Comparison of ENCODE assay signal across 8 mouse cellular contexts in genomic region chr17:73882194-73882593, GRCm38 (mm10).
DNase-seq lines count a peak whose midpoint lies in the region; ATAC-seq and TF ChIP-seq lines count a peak whose summit lies in the region.

No protein-coding gene starts in this region.

- H3K9me3 ChIP-seq in E14TG2a.4 (ENCODE audit: low read length): no peaks in the 10 kb centered on the region
- no peaks in the 10 kb centered on the region for H3K9me3 ChIP-seq in forebrain, embryonic 13.5 days (replicated peaks)
- no peaks in the 10 kb centered on the region for H3K9me3 ChIP-seq in heart, postnatal 0 days (replicated peaks; ENCODE audit: control insufficient read depth, low read length)
- H3K9me3 ChIP-seq in liver, embryonic 16.5 days (replicated peaks; ENCODE audit: control insufficient read depth, low read length): no peaks in the 10 kb centered on the region
- H3K9me3 ChIP-seq in neural tube, embryonic 15.5 days (replicated peaks): no peaks in the 10 kb centered on the region

- no peaks in the 10 kb centered on the region for H3K36me3 ChIP-seq in E14TG2a.4 (ENCODE audit: insufficient read depth, low read length)
- H3K36me3 ChIP-seq in forebrain, embryonic 13.5 days (ENCODE audit: poor library complexity, severe bottlenecking): no peaks in the 10 kb centered on the region
- no peaks in the 10 kb centered on the region for H3K36me3 ChIP-seq in heart, postnatal 0 days (replicated peaks; ENCODE audit: control insufficient read depth, insufficient read depth, low read length)
- H3K36me3 ChIP-seq in liver, embryonic 16.5 days (ENCODE audit: control insufficient read depth, insufficient read depth): no peaks in the 10 kb centered on the region
- H3K36me3 ChIP-seq in neural tube, embryonic 15.5 days: no peaks in the 10 kb centered on the region

- no peak for TF ChIP-seq EP300 in heart, postnatal 0 days (IDR thresholded peaks at IDR 0.05; ENCODE audit: low read depth)

- peak; percentile 61 for TF ChIP-seq CTCF in E14TG2a.4 (conservative IDR thresholded peaks at IDR 0.05; ENCODE audit: low read length)
- TF ChIP-seq CTCF in heart, postnatal 0 days (IDR thresholded peaks at IDR 0.05; ENCODE audit: low read depth): peak; percentile 93

- no peak overlapping the region for H3K4me2 ChIP-seq in forebrain, embryonic 13.5 days
- H3K4me2 ChIP-seq in heart, postnatal 0 days (ENCODE audit: low read depth, low read length): no peak overlapping the region
- no peak overlapping the region for H3K4me2 ChIP-seq in liver, embryonic 16.5 days (ENCODE audit: low read depth, low read length)
- no peak overlapping the region for H3K4me2 ChIP-seq in neural tube, embryonic 15.5 days

- peak; percentile 74 for DNase-seq in c-Kit-positive CD71-negative TER-119-negative erythroid progenitor cells, embryonic 14.5 days (ENCODE audit: low read depth)
- DNase-seq in heart, postnatal 0 days (ENCODE audit: low spot score): peak; percentile 65
- DNase-seq in kidney, postnatal 25 days: peak; percentile 82 to 83
- peak; percentile 54 for DNase-seq in testis, postnatal 14 days (ENCODE audit: low spot score)

- no peak overlapping the region for H3K4me3 ChIP-seq in E14TG2a.4 (replicated peaks; ENCODE audit: low read length)
- H3K4me3 ChIP-seq in forebrain, embryonic 13.5 days: no peak overlapping the region
- H3K4me3 ChIP-seq in heart, postnatal 0 days (ENCODE audit: low read depth, low read length): no peak overlapping the region
- no peak overlapping the region for H3K4me3 ChIP-seq in liver, embryonic 16.5 days (ENCODE audit: low read depth, low read length)
- no peak overlapping the region for H3K4me3 ChIP-seq in neural tube, embryonic 15.5 days (replicated peaks)

- peak; percentile 86 for ATAC-seq in forebrain, embryonic 13.5 days
- peak; percentile 73 for ATAC-seq in heart, postnatal 0 days (ENCODE audit: insufficient read depth, low read depth)
- peak; percentile 39; the same call in 1 of the 2 replicates for ATAC-seq in liver, embryonic 16.5 days (ENCODE audit: low read depth)
- peak; percentile 83 for ATAC-seq in neural tube, embryonic 15.5 days (ENCODE audit: low FRiP score)

- 12% methylated on average over 9 of the region's 9 CpGs for WGBS in forebrain, embryonic 13.5 days
- WGBS in heart, postnatal 0 days: 11% methylated on average over 9 of the region's 9 CpGs
- WGBS in liver, embryonic 16.5 days (ENCODE audit: insufficient replicate concordance): 12% methylated on average over 9 of the region's 9 CpGs
- 10% methylated on average over 9 of the region's 9 CpGs for WGBS in neural tube, embryonic 15.5 days

- H3K27ac ChIP-seq in forebrain, embryonic 13.5 days: no peak overlapping the region
- H3K27ac ChIP-seq in heart, postnatal 0 days (ENCODE audit: low read depth): no peak overlapping the region
- no peak overlapping the region for H3K27ac ChIP-seq in liver, embryonic 16.5 days (ENCODE audit: low read length)
- H3K27ac ChIP-seq in neural tube, embryonic 15.5 days (replicated peaks): no peak overlapping the region

- H3K4me1 ChIP-seq in E14TG2a.4 (replicated peaks; ENCODE audit: low read depth, low read length): peaks cover 16% of the 10 kb centered on the region
- peaks cover 7% of the 10 kb centered on the region for H3K4me1 ChIP-seq in forebrain, embryonic 13.5 days
- H3K4me1 ChIP-seq in heart, postnatal 0 days (ENCODE audit: control insufficient read depth, insufficient read depth): peaks cover 6% of the 10 kb centered on the region; the same call in 1 of the 2 replicates
- H3K4me1 ChIP-seq in liver, embryonic 16.5 days (ENCODE audit: control insufficient read depth, low read depth, low read length): no peaks in the 10 kb centered on the region
- peaks cover 5% of the 10 kb centered on the region for H3K4me1 ChIP-seq in neural tube, embryonic 15.5 days

- H3K9ac ChIP-seq in forebrain, embryonic 13.5 days: no peak overlapping the region
- H3K9ac ChIP-seq in heart, postnatal 0 days (replicated peaks; ENCODE audit: low read depth, low read length): no peak overlapping the region
- no peak overlapping the region for H3K9ac ChIP-seq in liver, embryonic 16.5 days (ENCODE audit: low read depth, low read length)
- H3K9ac ChIP-seq in neural tube, embryonic 15.5 days (replicated peaks): no peak overlapping the region

- peaks cover 12% of the 10 kb centered on the region for H3K27me3 ChIP-seq in E14TG2a.4 (ENCODE audit: insufficient read depth, low read length)
- H3K27me3 ChIP-seq in forebrain, embryonic 13.5 days: no peaks in the 10 kb centered on the region
- H3K27me3 ChIP-seq in heart, postnatal 0 days (ENCODE audit: control insufficient read depth, insufficient read depth, low read length): 0 out of 2 replicates have a peak, but pooled peaks cover 3% of the 10 kb centered on the region
- H3K27me3 ChIP-seq in liver, embryonic 16.5 days (ENCODE audit: control insufficient read depth, insufficient read depth, low read depth, low read length): no peaks in the 10 kb centered on the region
- no peaks in the 10 kb centered on the region for H3K27me3 ChIP-seq in neural tube, embryonic 15.5 days (replicated peaks)
